Mouse (Mus musculus): Measurements from ENCODE around the gene Tspan2.

DNA sequence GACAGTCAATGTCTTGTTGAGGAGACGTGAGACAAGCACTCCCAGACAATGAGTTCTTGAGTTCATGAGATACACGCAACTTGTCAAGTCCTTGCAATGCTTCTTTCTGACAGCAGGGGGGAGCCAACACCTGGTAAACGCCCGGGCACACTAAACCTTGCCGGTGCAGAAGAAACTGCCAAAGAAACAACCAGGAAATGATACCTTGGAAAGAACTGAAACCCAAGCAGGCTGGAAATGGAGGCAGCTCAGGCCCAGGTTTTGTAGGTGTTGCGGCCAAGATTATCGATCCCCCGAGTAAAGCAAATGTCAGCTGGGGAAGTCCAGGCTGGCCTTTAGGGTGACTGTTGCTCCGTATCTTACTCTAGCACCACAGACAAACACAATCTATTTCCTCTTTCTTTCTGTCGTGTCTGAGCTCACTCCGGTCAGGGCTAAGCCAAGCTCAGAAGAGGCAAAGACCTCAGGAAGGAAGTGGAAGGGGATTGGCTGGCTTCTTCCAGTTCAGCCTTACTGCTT lies 19.2 kb upstream of the Tspan2 start:
- TF ChIP-seq POLR2A (IDR thresholded peaks at IDR 0.05; ENCODE audit: extremely low read depth, insufficient read depth, low read length) (no peak), CTCF (IDR thresholded peaks at IDR 0.05; ENCODE audit: extremely low read depth, insufficient read depth, low read length) (peak; percentile 90)

All from cortical plate, adult 2 months (tissue).